Mouse (Mus musculus) forebrain, embryonic 11.5 days (tissue): ENCODE measurements around the gene Reep3. TPM values are rescaled to one million over a fixed set of nuclear protein-coding genes. Genes with fewer than 3 reads are reported as not detected.
"Not testable (repeated sequence)": the region's sequence is repeated elsewhere in the genome, so short reads cannot be mapped to it uniquely, and the experiment has no call there.

ENCODE experiments used
- ATAC-seq: fragments of 200-750 bp; cut with Nextera tagmentation; replicated peaks from 2 replicates; pipeline ENCODE4 v1.8.0; 2017; ENCODE audit warnings: moderate TSS enrichment; ENCODE audit not compliant: low FRiP score
- DNase-seq: peaks from one replicate; pipeline ENCODE4 v3.0.0-alpha.2; 2017; ENCODE audit warnings: low spot score
- H3K27ac ChIP-seq: fragments of 300-500 bp; sonication (generic); 2 replicates; pipeline ENCODE4 v1.5.1; 2014; ENCODE audit warnings: low read depth, low read length
- H3K27me3 ChIP-seq: fragments of 300-500 bp; sonication (generic); 2 replicates; pipeline ENCODE4 v1.6.1; 2014; ENCODE audit warnings: mild to moderate bottlenecking, low read length, mixed read lengths; ENCODE audit not compliant: control insufficient read depth, insufficient read depth
- H3K36me3 ChIP-seq: fragments of 300-500 bp; sonication (generic); 2 replicates; pipeline ENCODE4 v1.6.1; 2014; ENCODE audit warnings: mild to moderate bottlenecking, low read length, moderate library complexity, mixed read lengths; ENCODE audit not compliant: control insufficient read depth, insufficient read depth
- H3K4me1 ChIP-seq: fragments of 300-500 bp; sonication (generic); replicated peaks from 2 replicates; pipeline ENCODE4 v1.6.1; 2014; ENCODE audit warnings: low read length, mixed read lengths; ENCODE audit not compliant: control insufficient read depth, insufficient read depth
- H3K4me2 ChIP-seq: fragments of 300-500 bp; sonication (generic); 2 replicates; pipeline ENCODE4 v1.6.1; 2014; ENCODE audit warnings: low read depth, mild to moderate bottlenecking, low read length, moderate library complexity, mixed read lengths; ENCODE audit not compliant: severe bottlenecking
- H3K4me3 ChIP-seq: fragments of 300-500 bp; sonication (generic); 2 replicates; pipeline ENCODE4 v1.5.1; 2014; ENCODE audit warnings: low read depth, low read length
- H3K9ac ChIP-seq: fragments of 300-500 bp; sonication (generic); 2 replicates; pipeline ENCODE4 v1.6.1; 2014; ENCODE audit warnings: low read length
- H3K9me3 ChIP-seq: fragments of 300-500 bp; sonication (generic); 2 replicates; pipeline ENCODE4 v1.6.1; 2016; ENCODE audit warnings: low read length, mixed read lengths; ENCODE audit not compliant: control insufficient read depth
- WGBS: fragments of 180-500 bp; shearing (Covaris S2); extraction: QIAGEN DNeasy Blood & Tissue Kit; methylation state at CpG from one replicate; pipeline ENCODE4 v1.1.7; 2014; 5-methylcytosine and 5-hydroxymethylcytosine counted together
- polyA plus RNA-seq: library from polyadenylated mRNA; unstranded; fragments of >200 nt; fragmentation: Nextera tagmentation; extraction: Ambion mirVana; gene quantifications from 2 replicates; pipeline ENCODE4 v1.2.1, GENCODE M21; 2014

Reep3 gene
- polyA plus RNA-seq, 1 experiment from 2014 or later = 44.6 TPM

DNA sequence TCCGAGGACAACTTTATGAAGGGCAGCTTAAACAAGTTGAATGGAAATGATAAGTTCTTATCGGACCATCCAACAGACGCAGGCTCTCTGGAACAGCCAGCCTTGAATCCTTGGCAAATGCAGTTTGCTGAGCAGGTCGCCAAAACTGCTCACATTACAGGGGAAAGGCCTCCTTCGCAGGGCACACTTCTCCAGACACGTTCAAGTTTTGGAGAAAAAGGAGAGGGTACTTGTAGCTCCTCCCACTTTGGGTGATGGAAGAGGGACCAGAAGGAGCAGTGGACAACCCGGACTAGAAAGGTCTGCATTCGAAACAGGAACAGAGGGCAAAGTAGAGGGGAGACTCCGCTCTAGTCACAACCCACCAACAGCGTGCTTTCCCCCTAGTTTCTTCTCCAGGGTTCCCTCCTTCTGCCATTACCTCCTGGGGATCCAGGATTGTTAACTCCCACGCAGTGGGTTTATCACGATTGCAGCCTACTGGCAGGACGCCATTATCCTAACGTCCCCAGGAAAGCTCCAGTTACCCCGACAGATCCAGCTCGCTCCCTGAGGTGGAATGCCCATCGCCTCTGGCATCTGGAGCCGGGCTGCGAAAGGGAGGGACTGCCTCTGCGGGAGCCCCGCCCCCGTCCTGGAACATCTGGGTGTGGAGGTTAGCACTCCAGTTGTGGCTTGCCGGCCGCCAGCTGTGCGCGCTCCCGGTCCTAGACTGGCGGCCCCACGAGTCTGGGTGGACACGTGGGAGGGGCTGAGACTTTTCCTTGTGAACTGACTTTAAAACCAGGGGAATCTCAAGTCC, 94.3 kb downstream of the Reep3 start:
- ATAC-seq = peak; percentile 37
- WGBS = 11% methylated on average over 30 of the region's 30 CpGs
- DNase-seq = peak; percentile 85
- Histone ChIP-seq H3K27ac (peak overlapping the region; percentile 87), H3K9me3 (no peaks in the 10 kb centered on the region; the same call in 1 of the 2 replicates), H3K27me3 (no peaks in the 10 kb centered on the region), H3K4me2 (peak overlapping the region; percentile 49), H3K4me1 (peaks cover 6% of the 10 kb centered on the region; the same call in 1 of the 2 replicates), H3K4me3 (peak overlapping the region; percentile 25), H3K36me3 (no peaks in the 10 kb centered on the region), H3K9ac (peak overlapping the region; percentile 44)

DNA sequence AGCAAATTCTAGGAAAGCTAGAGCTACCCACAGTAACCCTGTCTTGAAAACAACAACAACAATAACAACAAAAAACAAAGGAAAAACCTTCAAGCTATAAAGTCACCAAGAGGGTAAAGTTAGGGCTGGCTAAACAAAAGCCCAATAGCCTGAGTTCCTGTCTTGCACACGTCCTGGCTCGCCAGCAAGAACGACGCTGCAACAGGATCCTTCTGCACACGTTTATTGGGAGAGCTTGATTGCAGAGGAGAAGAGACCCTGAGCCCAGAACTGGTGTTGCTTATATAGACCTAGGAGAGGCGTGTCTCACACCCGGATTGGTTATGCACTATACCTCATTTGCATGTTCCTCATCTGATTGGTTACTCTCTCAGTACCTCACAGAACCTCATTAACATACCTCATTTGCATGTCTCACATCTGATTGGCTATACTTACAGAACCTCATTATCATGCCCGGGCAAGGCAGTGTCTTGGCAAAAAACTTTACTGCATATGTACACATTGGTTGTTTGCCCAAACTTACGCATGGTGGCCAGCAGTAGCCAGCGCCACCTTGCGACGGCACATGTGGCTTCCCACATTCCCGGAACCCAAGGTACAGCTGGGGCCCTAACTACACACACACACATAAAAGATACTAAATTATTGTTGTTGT, 95.7 kb downstream of the Reep3 start:
- ATAC-seq = not testable (repeated sequence)

DNA sequence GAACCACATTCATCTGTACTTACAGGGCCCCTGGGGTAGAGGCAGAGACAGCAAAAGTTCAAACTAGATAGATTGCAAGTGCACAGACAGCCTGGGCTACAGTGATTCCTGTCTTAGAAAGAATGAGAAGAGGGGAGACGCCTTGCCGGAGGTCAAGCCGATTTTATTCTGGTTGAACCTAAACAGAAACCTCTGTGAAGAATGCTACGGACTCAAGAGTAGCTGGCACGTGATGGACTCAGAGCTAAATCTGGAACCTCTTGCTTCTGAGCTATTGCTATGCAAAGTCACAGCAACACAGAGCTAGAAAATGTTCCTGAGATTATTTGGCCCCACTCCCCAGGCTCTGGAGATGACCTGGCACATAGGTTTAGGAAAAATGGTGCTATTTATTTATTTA, 96.6 kb downstream of the Reep3 start:
- H3K4me1 ChIP-seq = peaks cover 6% of the 10 kb centered on the region; the same call in 1 of the 2 replicates
- no peak overlapping the region for H3K4me2 ChIP-seq
- 94% methylated on average over 5 of the region's 5 CpGs for WGBS
- no peaks in the 10 kb centered on the region for H3K27me3 ChIP-seq
- no peaks in the 10 kb centered on the region for H3K36me3 ChIP-seq
- no peak overlapping the region for H3K9ac ChIP-seq
- no peaks in the 10 kb centered on the region; the same call in 1 of the 2 replicates for H3K9me3 ChIP-seq
- H3K4me3 ChIP-seq = no peak overlapping the region
- no peak overlapping the region for H3K27ac ChIP-seq
- DNase-seq = no peak
- ATAC-seq = no peak

More for the DNA sequence above, 95.7 kb downstream of the Reep3 start:
- not testable (repeated sequence) for H3K9ac ChIP-seq, DNase-seq, H3K9me3 ChIP-seq, H3K4me3 ChIP-seq, H3K4me2 ChIP-seq, H3K4me1 ChIP-seq, H3K27me3 ChIP-seq, H3K27ac ChIP-seq, H3K36me3 ChIP-seq
- WGBS = 95% methylated on average over 13 of the region's 13 CpGs

DNA sequence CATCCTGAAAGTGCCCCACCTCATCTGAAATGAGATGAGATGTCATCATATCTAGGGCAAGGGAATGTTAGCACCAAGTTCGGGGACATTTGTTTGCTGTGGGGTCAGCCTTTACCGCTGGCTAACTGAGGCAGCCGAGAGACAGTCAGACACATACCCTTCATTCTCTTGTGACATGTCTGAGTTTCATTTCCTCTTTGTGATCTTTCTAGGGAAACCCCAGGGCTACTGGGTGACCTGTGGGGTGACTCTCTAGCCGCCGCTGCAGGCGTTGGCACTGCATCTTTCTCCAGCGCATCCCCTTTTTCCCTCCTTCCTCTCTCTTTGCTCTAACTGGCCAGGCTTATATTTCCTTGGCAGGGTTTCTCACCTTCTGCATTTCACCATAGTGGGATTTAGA, 98.0 kb downstream of the Reep3 start:
- Histone ChIP-seq H3K4me2 (no peak overlapping the region), H3K9ac (no peak overlapping the region), H3K4me3 (no peak overlapping the region), H3K9me3 (no peaks in the 10 kb centered on the region; the same call in 1 of the 2 replicates), H3K27ac (no peak overlapping the region), H3K27me3 (no peaks in the 10 kb centered on the region), H3K4me1 (peaks cover 8% of the 10 kb centered on the region; the same call in 1 of the 2 replicates), H3K36me3 (no peaks in the 10 kb centered on the region)
- DNase-seq (no peak), ATAC-seq (no peak)
- 95% methylated on average over 7 of the region's 7 CpGs for WGBS

DNA sequence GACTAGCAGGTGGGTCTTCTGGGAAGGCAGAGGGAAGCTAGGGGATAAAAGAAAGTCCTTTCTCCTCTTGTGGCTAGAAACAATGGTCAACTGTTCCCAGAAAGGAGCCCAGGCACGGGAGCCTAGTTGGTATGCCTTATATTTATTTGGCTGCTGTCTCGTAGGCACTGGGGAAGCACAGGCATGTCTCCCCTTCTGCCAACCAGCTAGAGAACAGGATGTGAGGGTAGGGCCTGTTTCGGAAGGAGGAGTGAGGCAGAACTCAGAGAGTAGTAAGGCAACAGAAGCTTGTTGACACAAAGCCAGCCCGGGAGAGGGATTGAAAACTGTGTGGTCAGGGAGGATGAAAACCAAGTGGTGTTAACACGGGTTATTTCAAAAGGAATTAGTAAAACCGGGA, 101.6 kb downstream of the Reep3 start:
- 71% methylated on average over 6 of the region's 6 CpGs for WGBS
- Histone ChIP-seq H3K4me3 (no peak overlapping the region), H3K4me1 (peaks cover 3% of the 10 kb centered on the region; the same call in 1 of the 2 replicates), H3K9ac (no peak overlapping the region), H3K27me3 (no peaks in the 10 kb centered on the region), H3K4me2 (no peak overlapping the region), H3K27ac (no peak overlapping the region; the same call in 1 of the 2 replicates), H3K36me3 (no peaks in the 10 kb centered on the region), H3K9me3 (no peaks in the 10 kb centered on the region)
- ATAC-seq (no peak), DNase-seq (no peak)

DNA sequence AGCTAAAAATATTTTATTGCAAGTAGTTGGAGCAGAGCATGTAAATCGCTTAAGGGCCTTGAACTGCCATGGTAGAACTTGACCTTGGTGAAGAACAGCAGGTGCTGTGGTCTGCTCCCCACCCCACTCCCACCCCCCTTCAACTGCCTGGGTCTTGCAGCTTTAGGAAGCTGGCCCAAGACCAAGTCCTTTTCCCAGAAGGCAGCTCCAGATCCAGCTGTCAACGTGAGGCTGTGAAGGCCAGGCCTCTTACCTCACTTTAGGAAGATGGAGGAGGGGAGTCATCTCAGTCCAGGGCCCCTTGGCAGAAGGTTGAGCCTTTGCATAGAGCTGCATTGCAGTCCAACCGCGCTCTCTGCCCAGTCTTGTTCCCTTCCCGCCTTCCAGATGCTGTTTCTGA, 102.3 kb downstream of the Reep3 start:
- DNase-seq (peak; percentile 54), ATAC-seq (no peak)
- Histone ChIP-seq H3K36me3 (no peaks in the 10 kb centered on the region), H3K4me1 (peaks cover 3% of the 10 kb centered on the region; the same call in 1 of the 2 replicates), H3K9me3 (no peaks in the 10 kb centered on the region), H3K4me2 (no peak overlapping the region), H3K27ac (no peak overlapping the region), H3K27me3 (no peaks in the 10 kb centered on the region), H3K4me3 (no peak overlapping the region), H3K9ac (no peak overlapping the region)
- WGBS = 84% methylated on average over 5 of the region's 5 CpGs

DNA sequence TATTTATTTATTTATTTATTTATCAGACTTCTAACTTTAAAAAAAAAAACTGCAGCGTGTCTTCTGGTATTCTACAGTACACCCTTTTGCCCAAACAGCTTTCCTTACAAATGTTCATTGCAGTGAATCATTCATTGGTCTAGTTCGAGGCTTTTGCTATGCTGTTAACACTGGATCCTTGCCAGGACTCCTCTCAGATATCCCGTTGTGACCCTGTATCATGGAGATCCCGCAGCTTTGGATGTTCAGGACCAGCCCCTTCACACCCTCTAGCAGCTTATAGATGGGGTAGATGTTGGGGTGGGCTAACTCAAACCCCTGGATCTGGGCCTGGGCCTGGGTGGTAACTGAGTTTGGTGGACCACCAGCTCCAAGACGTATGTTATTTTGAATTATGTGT, 104.2 kb downstream of the Reep3 start:
- H3K9ac ChIP-seq = no peak overlapping the region
- ATAC-seq (no peak), DNase-seq (no peak)
- H3K9me3 ChIP-seq = no peaks in the 10 kb centered on the region
- no peaks in the 10 kb centered on the region for H3K27me3 ChIP-seq
- no peak overlapping the region for H3K4me3 ChIP-seq
- 84% methylated on average over 5 of the region's 5 CpGs for WGBS
- H3K36me3 ChIP-seq = no peaks in the 10 kb centered on the region
- peaks cover 3% of the 10 kb centered on the region; the same call in 1 of the 2 replicates for H3K4me1 ChIP-seq
- H3K4me2 ChIP-seq = no peak overlapping the region
- H3K27ac ChIP-seq = no peak overlapping the region

DNA sequence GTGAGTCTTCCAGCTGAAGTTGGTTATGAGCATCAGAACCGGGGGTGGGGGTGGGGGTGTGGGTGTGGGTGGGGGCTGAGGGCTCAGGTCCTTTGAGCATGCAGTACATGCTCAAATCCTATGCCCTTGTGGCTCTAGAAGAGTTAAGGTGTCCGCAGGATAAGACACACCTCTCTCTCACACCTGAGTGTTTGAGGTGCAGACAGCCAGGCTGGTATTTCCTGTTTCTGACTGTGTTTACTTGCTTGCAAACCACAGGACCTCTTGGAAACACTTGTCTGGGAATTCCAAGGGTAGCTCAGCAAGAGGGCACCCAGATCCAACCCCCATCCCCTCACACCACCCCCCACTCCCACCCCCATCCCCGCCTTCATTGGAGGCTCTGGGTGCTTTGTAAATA, 106.2 kb downstream of the Reep3 start:
- DNase-seq (no peak), ATAC-seq (no peak)
- Histone ChIP-seq H3K9ac (no peak overlapping the region), H3K4me2 (no peak overlapping the region), H3K4me1 (peaks cover 3% of the 10 kb centered on the region; the same call in 1 of the 2 replicates), H3K4me3 (no peak overlapping the region), H3K27ac (no peak overlapping the region), H3K27me3 (no peaks in the 10 kb centered on the region), H3K9me3 (no peaks in the 10 kb centered on the region), H3K36me3 (no peaks in the 10 kb centered on the region)
- WGBS = 88% methylated on average over 3 of the region's 3 CpGs
